Mouse (Mus musculus) lung, postnatal 36 days (tissue): Measurements from ENCODE around the gene Akap6.

ENCODE experiments used
- DNase-seq: peaks from one replicate; pipeline ENCODE4 v3.0.0; 2022; ENCODE audit warnings: mixed read lengths

Gene Akap6

GRCm38 (mm10) chr12:53057606-53058005 lies 358.4 kb downstream of the Akap6 start:
- DNase-seq: no peak

DNA sequence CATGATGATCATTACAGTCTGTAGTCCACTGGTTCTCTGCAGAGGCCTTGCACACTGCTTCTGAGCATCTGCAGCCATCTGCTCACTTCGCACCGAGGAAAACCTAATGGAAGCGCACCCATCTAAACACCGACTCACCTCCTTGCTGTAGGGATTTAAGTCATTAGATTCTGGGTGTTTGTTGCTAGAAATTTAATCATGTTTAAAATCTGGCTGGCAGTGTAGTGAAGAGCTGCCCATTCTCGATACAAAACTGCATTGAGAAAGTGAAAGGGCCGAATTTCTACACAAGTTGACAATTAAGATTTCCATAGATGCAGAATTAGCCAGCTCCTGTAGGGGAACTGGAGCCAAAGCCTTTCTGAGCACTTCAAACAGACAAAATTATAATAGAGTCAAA lies 361.7 kb downstream of the Akap6 start:
- DNase-seq: no peak

GRCm38 (mm10) chr12:53061466-53062124 lies 362.4 kb downstream of the Akap6 start:
- DNase-seq: no peak

GRCm38 (mm10) chr12:53063003-53063402 lies 363.8 kb downstream of the Akap6 start:
- no peak for DNase-seq

- no peak for DNase-seq
Observed at GRCm38 (mm10) chr12:53064241-53064760, 365.1 kb downstream of the Akap6 start.

DNA sequence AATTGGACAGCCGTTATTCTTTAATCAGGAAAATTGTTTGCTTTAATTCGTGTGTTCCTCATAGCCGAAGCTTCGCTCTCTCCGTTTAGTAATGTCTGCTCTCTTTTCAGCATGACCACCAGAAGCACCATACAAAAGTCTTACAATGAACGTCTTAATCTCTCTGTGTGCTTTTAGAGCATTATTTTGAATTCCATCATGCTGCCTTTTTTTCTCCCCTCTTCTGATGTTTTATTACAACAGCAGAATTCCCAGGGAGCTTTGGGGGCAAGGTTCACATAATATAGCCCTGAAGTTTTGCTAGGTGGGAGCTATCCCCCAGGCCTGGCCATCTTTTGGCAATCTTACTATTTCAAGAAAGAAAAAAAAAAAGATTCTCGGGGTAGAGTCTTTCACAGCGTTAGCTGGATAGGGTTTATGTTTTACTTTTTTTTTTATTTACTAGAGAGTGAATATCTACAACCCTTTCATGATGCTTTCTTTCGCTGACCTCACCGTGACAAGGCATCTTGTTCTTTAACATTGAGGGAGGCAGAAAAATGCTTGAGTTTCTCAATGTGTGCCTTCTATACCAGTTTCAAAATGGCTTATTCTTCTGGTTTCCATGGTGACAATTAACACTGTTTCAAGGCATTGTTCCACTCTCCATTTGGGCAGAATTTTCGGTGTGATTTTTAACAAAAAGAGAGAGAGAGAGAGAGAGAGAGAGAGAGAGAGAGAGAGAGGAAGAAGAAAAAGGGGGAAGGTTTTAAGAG lies 366.0 kb downstream of the Akap6 start:
- DNase-seq: no peak

DNA sequence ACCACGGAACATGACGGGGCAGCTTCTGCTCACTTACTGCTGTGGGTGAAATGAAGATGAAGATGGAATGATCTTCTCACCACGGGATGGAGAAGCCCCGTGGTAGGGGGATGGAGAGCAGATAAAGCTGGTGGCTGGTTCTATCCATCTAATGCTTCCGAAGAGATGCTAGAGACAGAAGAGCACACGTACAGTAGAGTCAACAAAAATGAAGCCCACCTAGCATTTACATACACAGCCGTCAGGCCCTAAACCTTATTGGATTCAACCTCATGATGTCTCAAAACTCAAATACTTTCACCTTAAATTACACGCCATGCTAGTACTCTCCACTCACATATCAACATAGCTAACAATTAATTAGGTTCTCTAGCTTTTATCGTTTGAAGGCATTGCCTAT lies 367.1 kb downstream of the Akap6 start:
- no peak for DNase-seq

DNA sequence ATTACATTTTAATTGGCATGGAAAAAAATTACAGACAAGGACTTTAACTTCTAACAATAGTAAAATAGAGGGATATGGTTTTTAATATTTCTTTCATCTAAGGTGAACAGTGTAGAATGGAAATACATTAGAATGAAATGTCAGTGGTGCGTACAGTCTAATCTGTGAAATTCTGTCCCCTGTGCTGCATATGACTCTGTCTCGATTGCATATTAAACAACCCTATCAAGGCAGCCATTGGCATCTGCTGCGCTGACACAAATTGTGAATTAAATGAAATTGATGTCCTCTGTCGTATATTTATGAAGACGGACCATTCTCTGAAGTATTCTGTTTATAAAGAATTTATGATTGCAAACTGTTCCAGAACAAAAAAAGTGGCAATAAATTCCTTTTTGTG lies 371.7 kb downstream of the Akap6 start:
- DNase-seq: no peak

DNA sequence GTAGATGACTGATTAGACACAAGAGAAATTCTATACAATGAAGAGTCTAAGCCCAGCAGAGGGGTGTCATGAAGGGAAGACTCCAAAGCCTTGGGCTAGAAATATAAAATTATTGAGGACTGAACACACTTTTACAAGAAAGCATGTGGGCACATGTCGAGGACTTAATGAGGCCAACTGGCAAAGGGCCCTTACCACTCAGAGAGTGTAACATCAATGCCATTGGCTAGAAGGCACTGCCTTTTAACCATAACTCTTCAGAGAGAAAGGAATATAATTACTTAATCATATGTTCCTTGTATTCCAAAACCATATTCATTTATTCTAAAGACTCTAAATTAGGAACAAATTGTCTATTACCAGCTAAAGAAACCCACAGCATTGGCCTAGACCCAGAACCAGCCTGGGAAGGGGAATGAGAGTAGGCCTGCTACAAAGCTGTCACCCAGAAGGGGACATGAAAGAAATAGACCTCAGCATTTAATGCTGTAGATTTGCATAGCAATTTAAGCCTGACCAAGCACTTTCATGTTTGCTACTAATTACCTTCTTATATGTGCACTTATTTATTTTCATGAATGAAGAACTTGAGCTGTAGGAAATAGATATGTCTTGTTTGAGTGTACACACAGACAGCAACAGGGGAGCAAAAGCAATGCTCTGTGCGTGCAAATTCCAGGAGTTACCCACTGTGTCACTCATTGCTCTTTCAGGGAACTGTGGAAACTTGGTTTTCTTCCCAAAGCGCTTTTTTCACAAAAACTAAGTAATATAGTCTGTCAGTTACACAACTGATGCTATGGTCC lies 377.6 kb downstream of the Akap6 start:
- DNase-seq: no peak

- no peak for DNase-seq
Observed at GRCm38 (mm10) chr12:53085789-53086188, 386.6 kb downstream of the Akap6 start.

DNA sequence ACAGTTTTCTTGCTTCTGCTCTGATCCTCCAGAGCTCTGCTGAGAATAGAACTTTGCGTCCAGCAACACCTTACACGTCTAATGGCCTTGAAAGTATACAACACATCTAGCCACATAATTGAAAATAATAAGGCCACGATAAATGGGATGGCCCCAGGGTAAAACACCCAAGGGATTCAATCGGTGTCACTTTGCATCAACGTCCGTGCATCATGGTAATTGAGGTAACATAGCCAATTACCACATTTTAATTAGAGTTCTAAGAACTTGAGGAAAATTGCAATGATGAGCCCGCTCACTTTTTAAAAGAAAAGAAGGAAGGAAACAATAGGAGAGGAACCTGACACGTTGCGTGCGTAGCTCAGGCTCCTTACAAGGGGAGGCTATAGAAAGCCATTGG lies 413.1 kb downstream of the Akap6 start:
- no peak for DNase-seq

- DNase-seq: no peak
Observed at GRCm38 (mm10) chr12:53119352-53119751, 420.2 kb downstream of the Akap6 start.

- DNase-seq: peak; percentile 18
Observed at GRCm38 (mm10) chr12:53124131-53124530, 424.9 kb downstream of the Akap6 start.

- DNase-seq: no peak
Observed at GRCm38 (mm10) chr12:53124696-53125095, 425.5 kb downstream of the Akap6 start.

DNA sequence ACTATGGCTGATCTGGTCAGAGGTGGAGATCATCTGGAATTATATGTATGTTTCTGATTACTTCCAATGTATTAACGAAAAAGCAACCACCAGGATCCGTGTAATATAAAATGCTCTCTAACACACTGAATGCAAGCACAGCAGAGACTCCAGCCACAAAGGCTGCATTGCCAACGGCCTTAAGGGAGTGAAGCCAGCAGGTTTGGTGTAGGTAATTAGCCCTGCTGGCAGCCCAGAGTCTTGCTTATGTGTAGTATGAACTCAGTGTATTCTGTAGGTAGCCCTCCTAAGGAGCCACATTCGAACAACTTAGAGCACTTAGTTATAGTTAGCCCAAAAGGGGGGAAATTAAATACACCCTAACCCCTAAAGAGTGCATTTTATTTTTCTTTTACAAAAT lies 426.1 kb downstream of the Akap6 start:
- DNase-seq: no peak

DNA sequence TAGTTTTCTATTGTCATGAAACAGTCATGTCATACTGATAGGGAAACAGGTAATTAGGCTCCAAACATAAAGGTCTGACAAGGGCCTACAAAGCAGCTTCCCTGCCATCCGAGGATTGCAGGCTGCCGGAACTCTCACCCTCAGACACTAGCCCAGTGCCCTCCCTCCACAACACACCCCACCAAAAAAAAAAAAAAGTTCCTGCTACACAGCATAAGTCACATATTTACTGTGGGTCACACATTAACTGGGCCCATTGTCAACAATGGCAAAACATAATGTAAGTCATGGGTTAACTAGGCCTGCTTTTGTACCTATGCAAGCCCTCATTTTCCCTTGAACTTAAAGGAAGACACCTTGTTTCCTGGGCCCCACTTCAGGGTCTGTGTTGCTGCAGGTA lies 435.0 kb downstream of the Akap6 start:
- no peak for DNase-seq

DNA sequence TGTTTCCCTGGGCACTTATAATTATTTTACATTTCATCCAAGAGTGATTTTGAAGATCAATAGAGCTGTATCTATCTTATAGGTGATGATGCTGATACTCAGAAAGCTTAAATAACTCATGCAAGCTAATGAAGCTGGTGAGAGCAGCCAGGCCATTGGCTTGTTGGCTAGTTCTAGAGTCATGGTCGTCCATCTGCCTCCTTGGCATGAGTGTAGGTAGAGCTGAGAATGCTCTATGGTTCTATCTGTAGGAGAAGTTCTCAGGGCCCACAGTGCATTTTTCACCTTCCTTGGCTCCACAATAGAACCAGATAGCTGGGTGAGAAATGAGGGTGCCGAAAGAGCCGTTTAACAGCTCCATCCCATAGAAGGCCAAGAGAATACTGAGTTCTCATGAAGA lies 438.1 kb downstream of the Akap6 start:
- no peak for DNase-seq

GRCm38 (mm10) chr12:53144122-53144695 lies 445.0 kb downstream of the Akap6 start:
- DNase-seq: no peak

GRCm38 (mm10) chr12:53144760-53145159 lies 445.6 kb downstream of the Akap6 start:
- DNase-seq: no peak

GRCm38 (mm10) chr12:53145516-53145915 lies 446.3 kb downstream of the Akap6 start:
- DNase-seq: no peak

DNA sequence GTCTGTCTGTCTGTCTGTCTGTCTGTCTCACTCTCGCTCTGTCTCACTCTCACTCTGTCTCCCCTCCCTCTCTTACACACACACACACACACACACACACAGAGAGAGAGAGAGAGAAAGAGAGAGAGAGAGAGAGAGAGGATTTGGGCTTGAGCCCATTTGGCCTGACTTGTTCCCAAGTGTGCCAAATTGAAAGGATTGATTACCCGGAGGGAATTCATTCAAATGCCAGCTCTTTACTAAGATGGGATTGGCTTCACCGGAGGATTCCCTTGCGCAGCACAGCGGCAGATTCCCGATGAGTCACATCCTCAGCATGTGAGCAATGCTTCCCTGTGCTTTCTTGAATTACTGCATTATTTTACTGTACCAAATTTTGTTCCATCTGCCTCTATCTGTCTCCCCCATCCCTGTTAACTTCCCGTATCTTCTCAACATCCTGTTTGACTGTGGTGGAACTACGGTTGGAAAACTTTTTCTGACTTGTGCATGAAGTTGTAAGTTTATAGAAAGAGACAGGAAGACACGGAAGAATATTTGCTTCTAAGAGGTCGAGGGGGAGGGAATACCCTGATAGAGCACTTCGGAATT lies 447.4 kb downstream of the Akap6 start:
- no peak for DNase-seq

DNA sequence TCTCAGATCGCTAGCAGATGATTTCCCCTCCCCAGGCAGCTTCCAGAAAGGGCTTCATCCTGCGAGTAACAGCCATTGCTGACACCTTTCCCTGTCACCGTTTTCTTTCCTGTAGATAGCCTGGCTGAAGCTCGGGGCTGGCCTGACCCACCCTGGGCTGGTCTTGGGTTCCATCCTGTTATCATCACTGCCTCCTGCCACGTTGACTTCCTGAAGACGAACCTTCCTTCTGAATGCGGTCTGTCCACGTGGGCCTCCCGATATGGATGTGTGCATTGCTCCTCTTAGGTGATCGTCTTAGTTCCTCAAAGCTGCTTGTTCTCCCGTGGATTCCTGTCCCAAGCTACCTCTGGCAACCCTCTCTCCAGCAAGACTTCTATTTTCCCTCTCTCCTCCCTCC lies 448.5 kb downstream of the Akap6 start:
- DNase-seq: no peak
